Mouse (Mus musculus): Measurements from ENCODE around the gene Nmu.

Nmu gene

GRCm38 (mm10) chr5:76321249-76322196, 42.1 kb downstream of the Nmu start:
- DNase-seq (ENCODE audit: low spot score in 2 of 2) = no peak

GRCm38 (mm10) chr5:76308206-76308605, 55.4 kb downstream of the Nmu start:
- no peak for DNase-seq (ENCODE audit: low spot score in 2 of 2)

DNA sequence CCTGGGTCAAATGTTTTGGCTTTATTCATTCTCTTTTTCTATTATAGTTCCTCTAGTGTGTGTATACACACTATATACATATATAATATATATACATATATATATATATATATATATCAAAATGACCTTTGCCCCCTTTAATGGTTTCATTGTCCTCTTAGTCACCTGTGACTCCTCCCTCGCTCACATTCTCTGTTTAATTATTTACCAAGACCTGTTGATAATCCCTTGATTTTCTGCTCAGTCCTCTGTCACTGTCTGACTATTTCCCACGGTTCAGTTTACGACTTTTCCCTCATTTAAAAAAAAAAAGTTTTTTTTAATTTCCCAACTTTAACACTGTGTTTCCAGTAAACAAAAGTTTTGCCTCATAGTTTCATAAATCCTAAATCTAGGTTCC, 57.3 kb downstream of the Nmu start:
- no peak for DNase-seq (ENCODE audit: low spot score in 2 of 2)

GRCm38 (mm10) chr5:76305616-76306015, 58.0 kb downstream of the Nmu start:
- no peak for DNase-seq (ENCODE audit: low spot score in 2 of 2)

DNA sequence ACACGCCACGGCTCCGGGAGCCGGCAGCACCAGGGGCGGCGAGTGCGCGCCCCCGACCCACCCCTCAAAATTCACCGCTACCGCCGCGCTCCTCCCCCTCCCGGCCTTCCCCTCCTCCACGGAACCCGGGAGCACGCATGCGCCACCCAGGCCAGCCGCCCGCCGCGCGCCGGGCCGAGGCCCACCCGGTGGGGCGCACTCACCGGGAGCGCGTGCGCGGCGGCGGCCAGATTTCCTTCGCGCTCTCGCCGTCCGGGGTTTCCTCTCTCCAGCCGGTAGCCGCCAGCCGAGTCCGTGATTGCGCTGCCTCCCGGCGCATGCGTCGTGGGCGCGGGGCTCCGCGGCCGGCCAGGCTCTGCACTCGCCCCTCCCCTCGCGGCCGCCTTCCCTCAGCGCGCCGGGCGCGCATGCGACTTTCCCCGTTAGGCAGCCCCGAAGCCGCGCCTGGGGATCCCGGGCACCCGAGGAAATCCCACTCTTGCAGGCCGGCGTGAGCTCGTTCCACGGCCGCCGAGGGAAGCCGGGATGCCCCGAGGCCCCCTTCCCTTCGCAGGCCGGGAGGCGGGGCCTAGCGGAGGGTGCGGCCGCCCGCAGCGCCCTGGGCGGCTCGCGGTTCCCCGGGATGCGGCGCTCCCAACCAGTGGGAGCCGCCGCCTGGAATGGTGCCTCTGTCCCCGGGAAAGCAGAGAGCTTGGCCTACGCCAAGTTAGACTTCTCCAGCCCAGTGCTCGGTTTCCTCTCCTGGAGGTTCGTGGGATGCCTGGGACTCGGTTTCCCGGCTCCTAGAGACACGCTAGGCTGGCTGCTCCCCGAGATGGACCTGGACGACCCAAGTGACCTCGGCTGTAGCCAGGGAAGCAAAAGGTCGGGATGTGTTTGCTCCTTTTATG, 58.9 kb downstream of the Nmu start, which contains the start of gene Clock:
Gene Clock, minus strand, starts transcription at position 341 of the 890 bp plus-strand sequence.
- DNase-seq (ENCODE audit: low spot score in 2 of 2) = peak; percentile 84 to 86

- DNase-seq (ENCODE audit: low spot score in 2 of 2) = peak; percentile 36 to 48
These were observed 59.7 kb downstream of the Nmu start for GRCm38 (mm10) chr5:76303745-76304451.

DNA sequence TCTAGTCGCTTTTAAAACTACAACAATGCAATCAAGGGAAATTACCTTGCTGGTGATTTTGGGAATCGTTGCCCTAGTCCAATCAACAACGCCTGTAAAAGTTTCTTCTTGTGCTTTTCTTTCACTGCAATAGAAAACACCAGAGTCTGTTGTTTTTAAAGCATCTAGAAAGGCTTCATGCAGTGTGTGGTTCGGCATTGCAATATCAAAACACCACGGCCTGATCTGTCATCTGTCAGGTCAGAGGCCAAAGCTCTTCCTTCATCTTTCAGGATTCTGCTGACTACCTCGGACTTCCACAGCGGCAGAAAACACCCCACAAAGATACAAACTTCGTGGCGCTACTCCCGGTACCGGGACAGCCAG, 60.2 kb downstream of the Nmu start:
- no peak for DNase-seq (ENCODE audit: low spot score in 2 of 2)

DNA sequence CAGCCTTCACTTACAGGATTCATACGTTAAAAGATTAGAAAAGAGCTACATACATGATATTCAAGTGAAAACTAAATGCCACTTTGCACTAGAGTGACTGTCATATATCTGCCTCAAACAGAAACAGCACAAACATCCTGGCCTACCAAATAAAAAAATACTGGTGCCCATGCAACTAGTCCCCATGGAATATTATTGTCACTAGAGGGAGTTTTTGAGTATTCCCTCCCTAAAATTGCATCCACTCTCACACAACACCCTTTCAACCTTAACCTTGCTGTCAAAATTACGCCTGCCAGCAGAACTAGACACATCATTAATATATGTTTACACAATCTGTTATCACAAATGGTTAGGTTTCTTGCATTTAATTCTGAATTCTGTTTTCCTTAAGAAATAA, 61.6 kb downstream of the Nmu start:
- DNase-seq (ENCODE audit: low spot score in 2 of 2) = no peak

GRCm38 (mm10) chr5:76289234-76289691, 74.3 kb downstream of the Nmu start:
- no peak for DNase-seq (ENCODE audit: low spot score in 2 of 2)

DNA sequence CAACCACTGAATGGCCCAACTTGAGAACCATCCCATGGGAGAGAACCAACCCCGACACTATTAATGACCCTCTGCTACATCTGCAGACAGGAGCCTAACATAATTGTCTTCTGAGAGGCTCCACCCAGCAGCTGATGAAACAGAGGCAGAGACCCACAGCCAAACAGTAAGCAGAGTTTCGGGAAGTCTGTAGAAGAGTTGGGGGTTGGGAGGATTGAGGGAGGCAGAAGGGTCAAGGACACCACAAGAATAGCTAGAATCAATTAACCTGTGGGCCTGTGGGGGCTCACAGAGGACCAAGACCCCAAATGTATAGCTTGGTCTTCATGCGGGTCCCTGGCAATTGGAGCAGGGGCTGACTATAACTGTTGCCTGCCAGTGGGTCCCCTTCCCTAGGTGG, 75.3 kb downstream of the Nmu start:
- DNase-seq (ENCODE audit: low spot score in 2 of 2) = no peak

DNA sequence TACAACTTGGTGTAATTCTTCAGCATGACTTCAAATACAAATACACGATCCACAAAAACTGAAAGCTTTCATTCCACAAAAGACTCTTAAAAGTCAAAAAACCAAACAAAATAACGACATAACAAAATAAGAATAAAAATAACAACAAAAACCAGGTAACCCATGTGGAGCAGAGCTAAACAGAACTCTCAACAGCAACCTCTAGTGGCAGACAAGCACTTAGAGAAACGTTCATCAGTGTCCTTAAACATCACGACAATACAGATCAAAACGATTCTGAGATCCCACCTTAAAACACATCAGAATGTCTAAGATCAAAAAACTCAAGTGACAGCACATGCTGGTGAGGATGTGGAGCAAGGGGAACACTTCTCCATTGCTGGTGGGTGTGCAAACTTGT, 76.5 kb downstream of the Nmu start:
- no peak for DNase-seq (ENCODE audit: low spot score in 2 of 2)

DNA sequence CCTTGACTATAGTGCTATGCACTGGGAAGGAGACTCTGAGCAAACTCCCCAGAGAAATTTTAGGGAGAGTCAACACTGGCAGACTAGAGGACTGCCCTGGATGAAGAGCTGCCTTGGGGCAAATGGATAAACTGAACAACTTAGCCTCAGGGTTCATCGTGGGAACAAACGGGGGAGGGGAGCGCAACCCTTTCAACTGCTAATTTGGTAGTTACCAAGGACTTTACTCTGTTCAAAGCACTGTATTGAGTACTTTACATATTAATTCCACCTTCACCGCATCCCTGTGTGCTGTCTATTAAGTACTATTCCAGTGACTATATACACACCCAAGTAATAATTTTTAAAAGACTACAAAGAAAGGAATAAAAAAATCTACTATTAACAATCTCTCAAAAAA, 77.9 kb downstream of the Nmu start:
- no peak for DNase-seq (ENCODE audit: low spot score in 2 of 2)

- no peak for DNase-seq (ENCODE audit: low spot score in 2 of 2)
These were observed 79.7 kb downstream of the Nmu start for GRCm38 (mm10) chr5:76283890-76284289.

Data from frontal cortex, postnatal 14 days (tissue).